Mouse (Mus musculus): Measurements from ENCODE around the gene Safb.
A peak's percentile ranks its signal among the peaks of the same experiment; 100 is the strongest.

Gene Safb

DNA sequence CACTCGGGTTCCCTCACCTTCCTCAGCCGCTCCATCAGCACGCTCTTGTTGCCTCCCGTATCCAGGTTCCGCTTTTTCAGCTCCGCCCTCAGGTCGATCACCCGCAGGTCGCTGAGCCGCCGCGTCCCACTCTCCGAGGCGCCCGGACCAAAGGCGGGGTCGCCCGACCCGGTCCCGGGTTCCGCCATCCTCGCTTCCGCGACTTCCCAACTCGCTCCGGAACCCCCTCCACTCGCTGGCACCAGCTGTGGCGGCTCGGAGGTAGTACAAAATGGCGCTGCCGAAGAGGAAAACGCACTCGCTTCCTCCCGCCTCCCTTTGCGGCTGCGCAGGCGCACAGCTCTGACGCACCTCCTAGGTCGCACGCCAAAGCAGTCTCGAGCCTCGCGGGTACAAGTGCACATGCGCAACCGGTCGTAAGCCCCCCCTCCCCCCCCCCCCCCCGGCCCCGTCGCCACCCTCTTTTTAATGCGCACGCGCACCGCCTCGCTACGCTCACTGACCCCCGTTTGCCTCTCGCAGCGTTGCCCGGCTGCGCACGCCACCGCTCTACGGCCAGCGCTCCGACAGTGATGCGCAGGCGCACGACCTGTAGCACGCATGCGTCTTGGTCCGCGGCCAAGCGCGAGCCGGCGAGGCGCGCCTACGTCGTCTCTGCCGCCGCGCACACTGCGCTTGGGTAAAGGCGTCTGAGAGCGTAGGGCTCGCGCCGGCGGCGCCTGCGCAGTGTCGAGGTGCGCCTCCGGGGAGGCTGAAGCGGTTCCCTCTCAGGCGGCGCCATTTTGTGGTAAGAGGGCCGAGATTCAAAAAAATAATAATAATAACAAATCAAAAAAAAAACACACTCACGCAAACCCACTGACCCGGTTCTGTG is at the start of gene Safb, which contains the start of gene Safb2:
Gene Safb, plus strand, starts transcription at position 569 of the 874 bp plus-strand sequence.
Gene Safb2, minus strand, starts transcription at position 329 of the 874 bp plus-strand sequence.
- peak; percentile 98 for DNase-seq (ENCODE audit: low spot score in 2 of 2)

DNA sequence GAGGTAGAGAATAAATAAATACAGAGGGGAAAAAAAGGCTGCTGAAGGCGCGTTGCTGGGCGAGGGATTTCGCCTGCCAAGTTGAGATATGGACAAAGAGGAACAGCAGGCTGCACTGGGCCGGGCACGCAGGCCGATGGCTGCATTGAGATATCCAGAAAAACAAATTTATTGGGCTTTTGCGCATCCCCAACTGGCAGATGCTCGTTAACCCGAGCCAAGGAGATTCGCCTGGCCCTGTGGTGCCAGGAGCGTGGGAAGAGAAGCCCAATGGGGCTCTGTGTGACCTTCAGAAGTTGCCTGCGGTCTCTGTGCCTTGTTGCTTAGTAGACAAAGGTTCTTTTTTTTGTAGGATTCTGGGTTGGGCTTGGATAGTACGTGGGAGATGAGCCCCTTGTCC is 48.4 kb upstream of the Safb start:
- DNase-seq (ENCODE audit: low spot score in 2 of 2) = no peak

DNA sequence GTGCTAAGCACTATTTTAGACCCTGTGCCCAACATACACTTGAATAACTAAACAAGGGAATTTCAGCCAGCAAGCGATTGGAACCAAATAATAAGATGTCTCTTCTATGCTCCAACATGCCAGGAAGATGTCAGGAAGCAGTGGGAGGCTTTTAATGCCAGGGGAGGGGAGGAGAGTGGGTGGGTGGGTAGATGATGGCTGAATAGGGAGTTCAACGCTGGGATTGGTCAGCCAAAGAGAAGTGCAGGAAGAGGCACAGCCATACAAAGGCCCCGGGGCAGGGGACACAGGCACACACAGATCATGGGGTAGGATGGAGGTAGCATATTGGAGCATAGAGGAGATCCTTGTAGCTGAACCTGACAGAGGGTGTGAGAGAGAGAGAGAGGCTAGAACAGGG is 47.8 kb upstream of the Safb start:
- no peak for DNase-seq (ENCODE audit: low spot score in 2 of 2)

DNA sequence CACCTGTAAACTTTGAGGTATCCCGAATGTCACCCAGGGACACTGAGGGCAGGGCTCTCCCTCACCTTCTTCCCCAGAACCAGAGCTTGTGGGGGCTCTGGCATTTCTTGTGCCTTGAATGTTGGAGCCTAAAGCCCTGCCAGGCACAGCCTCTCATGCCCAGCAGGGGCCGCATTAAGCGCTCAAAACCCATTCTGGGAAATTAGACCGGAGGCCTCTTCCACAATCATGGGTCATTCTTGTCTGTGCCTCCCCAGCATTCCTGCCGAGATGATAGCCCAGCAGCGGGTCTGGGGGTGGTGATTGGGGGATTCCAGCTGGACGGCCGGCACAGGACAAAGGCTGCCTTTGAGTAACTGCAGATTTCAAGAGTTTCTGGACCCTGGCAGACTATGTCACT is 46.7 kb upstream of the Safb start:
- no peak for DNase-seq (ENCODE audit: low spot score in 2 of 2)

DNA sequence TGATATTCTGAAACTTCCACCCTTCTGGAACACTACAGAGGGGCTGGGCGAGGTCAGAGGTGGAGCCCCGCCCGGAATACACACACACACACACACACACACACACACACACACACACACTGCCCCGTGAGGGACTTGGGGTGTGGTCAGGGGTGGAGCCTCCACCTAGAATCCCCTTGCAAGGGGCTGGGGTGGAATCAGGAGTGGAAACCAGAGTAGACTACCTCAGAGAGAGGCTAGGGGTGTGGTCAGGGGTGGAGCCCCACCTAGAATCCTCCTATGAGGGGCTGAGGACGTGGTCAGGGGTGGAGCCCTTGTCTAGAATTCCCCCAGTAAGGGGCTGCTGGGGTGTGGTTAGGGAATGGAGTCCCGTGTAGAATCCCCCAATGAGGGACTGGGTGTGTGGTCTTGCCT is 44.1 kb upstream of the Safb start:
- DNase-seq (ENCODE audit: low spot score in 2 of 2) = no peak

DNA sequence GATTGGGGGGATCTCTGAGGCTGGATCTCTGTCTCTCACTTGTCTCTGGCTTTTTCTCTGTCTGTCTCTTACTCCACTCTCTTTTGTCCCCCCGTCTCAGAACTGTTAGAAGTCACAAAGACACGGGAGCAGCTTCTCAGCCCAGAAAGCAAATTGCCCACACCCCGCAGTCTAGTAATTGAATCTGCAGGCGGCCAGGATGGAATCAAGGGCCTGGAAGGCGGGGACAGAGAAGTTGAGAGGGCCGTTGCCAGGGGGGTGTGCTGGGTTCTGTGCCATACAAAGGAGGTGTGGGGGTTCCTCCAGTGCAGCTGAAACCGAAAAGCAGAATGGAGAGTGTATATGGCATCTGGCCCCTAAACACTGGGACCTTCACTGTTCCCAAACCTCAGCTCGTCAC is 41.9 kb upstream of the Safb start:
- DNase-seq (ENCODE audit: low spot score in 2 of 2) = no peak

DNA sequence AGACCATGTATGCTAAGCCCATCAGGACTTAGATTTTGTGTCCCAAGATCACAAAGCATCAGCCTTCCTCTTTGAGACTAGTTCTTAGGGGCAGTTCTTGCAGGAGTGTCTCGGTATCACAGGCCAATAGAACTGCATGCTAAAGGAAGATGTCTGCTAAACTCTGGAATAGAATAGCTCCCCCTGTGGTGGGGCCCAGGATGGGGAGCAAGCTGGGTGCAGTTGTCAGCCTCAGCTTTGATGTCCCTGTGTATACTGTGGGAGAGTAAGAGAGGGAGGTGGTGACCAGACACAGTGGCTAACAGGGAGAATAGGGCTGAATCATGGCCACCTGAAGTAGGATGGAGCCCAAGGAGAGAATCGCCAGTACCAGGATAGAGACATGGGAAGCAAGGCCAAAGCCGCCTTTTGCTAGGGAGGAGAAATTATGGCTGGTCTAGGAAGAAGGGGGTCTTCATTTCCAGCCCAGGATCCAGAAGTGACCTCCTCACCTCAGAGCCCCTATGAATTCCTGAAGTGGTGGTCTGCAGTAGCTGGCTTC is 40.9 kb upstream of the Safb start:
- no peak for DNase-seq (ENCODE audit: low spot score in 2 of 2)

DNA sequence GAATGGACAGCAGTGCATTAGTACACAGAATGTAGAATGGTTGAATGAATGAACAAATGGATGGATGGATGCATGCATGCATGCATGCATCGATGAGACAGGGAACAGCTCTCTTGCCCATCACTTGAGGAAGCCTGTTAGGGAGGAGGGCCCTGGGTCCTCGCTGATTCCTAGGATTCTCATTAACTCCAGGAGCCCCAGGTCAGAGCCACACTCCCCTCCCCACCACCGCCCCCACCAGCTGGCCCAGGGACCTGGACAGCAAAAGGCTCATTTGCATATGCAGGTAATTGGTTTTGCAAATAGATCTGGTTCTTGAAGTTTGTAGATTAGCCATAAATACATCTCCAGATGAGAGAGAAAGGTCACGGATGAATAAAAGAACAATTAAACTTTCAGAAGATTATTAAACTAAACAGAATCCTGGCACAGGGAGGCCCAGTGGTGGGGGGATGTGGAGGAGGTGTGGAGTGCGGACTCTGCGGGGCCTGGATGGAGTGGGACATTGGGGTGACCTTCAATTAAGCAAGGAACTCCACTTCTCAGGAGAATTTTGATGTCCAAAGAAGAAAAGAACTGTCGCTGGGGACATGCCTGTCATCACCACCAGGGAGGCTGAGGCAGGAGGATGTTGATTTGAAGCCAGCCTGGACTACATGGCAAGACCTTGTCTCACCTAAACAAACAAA is 39.8 kb upstream of the Safb start:
- DNase-seq (ENCODE audit: low spot score in 2 of 2) = no peak

DNA sequence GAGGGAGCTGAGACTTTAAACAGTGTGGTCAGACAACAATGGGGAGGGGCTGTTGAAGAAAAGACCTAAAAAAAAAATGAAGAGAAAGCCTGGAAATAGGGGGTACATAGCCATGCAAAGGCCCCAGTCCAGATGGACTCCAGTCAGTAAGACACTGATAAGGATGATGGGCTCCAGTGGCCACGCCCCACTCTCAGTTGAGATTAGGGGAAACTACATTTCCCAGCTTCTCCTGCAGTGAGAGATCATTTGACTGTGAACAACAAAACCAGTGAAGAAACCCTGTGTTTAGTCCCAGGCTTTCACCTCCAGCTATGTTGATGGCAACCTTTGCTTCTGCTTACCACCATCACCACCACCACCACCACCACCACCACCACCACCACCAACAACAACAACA is 38.7 kb upstream of the Safb start:
- no peak for DNase-seq (ENCODE audit: low spot score in 2 of 2)

DNA sequence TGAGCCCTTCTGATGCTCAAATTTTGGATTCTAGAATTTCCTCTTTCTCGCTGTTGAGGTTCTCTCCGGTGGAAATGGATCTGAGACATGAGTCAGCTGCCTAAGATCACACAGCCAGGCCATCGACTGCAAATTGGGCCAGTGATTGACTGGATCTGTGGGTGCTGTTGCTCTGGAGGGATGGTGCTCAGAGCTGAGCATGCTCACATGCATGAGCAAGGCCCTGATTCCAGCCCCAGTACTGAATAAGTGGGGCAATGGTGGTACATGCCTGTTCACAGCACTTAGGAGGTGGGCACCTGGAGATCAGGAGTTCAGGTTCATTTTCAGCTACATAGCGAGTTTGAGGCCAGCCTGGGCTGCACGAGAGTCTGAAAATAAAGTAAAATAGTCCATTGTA is 38.0 kb upstream of the Safb start:
- no peak for DNase-seq (ENCODE audit: low spot score in 2 of 2)

DNA sequence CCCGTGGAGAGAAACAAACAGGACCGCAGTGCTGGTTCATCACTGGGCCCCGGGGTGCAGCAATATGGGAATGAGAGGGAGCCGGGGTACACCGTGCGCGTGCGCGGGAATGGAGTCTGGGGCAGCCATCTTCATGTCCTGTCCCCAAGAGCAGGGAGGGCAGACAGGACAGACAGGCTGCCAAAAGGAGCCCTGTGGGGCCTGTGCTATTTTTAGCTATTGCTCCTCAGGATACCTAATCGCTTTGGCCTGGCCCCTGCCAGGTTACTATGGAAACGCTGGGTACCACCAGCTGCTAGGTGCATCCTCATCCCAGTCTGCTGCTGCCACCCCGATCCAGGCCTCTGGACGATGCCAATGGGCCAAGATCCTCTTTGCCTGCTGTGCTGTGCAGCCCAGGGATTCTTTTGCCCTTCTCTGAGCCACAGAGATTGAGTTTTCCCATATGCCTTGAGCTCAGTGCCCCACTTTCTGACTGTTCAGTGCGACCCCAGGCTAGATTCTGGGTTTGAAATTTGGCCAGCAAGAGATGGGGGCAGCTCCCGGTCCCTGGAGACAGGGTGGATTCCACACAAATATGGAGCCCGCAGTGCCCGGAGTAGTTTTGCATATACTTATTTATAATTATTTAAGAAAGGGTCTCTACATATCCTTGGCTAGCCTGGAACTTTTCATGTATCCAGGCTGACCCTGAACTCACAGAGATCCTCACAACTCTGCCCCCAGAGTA is 37.3 kb upstream of the Safb start:
- DNase-seq (ENCODE audit: low spot score in 2 of 2) = no peak

DNA sequence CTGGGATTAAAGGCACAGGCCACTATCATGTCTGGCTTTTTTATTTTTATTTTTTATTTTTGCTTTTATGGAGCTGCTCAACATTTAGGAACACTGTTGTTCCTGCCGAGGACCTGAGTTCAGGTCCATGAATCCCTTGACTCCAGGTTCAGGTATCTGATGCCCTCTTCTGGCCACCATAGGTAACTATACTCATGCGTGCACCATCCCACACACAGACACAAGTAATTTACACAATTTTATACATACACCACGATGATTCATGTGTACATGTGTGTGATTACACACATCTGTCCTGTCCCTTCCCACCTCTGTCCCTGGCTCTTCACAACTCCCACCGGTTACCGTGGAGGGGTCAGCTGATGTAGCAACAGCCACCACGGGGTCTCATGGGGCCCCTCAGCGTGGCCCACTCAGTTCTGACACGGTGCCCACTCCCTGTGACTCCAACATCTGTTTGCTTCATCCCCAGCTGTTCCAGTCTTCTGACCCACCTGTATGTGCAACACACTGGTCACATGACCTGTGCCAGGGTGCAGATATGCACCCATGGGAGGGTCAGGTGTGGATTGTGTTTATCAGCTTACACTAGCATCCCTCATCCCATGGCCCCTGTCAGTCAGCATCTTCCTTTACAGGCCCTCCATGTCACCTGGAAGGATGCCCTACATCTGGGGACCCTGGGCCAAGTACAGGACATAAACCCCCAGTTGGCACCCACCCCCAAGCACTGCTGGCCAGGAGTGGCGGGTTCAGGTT is 36.6 kb upstream of the Safb start:
- no peak for DNase-seq (ENCODE audit: low spot score in 2 of 2)

DNA sequence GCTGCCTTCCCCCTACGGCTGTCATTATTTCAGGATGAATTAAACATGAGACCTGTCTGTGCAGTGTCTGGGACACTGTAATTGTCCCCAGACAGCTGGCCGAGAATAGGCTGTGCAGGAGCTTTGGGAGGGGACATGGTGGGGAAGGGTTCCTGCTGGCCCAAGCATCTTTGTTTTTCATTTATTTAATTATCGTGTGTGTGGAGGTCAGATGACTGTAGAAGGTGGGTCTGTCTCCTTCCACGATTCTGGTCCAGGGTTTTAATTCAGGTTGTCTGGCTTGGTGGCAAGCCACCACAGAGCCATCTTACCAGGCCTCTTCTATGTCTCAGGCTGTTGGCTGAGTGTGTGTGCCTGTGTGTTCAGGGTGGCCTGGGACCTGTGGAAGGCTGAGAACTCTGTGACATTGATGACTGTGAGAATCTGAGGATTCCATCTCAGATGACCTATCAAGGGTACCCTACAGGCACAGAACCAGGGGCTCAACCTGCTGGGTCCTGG is 36.0 kb upstream of the Safb start:
- no peak for DNase-seq (ENCODE audit: low spot score in 2 of 2)

DNA sequence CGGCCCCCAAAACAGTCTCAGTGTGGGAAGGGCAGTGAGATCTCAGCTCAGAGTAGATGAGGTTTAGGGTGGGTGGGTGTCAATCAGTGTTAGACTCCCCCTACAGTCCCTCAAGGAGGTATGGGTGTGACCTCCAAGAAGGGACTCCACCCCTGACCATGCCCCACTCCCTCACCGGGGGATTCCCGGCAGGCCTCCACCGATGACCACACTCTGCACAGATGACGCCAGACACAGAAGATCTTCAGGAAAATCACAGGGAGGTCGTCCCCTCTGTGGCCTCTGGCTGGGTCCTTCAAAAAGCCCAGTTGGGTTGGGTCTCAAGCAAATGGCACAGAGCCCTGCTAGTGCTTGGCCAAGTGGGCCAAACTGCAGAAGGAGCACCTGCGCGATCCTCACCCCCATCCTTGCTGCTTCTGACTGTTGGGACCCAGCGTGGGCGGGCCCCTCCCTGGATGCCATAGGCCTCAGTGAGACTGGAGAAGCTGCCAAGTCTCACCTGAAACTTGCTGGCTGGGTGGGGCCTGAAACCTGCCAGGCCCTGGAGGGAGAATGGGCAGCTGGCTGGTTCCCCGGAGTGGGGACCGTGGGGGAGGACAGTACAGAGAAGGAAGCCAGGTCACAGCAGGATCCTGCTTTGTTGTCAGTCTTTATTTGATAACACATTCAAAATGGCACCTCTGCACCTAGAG is 33.7 kb upstream of the Safb start:
- DNase-seq (ENCODE audit: low spot score in 2 of 2) = no peak

DNA sequence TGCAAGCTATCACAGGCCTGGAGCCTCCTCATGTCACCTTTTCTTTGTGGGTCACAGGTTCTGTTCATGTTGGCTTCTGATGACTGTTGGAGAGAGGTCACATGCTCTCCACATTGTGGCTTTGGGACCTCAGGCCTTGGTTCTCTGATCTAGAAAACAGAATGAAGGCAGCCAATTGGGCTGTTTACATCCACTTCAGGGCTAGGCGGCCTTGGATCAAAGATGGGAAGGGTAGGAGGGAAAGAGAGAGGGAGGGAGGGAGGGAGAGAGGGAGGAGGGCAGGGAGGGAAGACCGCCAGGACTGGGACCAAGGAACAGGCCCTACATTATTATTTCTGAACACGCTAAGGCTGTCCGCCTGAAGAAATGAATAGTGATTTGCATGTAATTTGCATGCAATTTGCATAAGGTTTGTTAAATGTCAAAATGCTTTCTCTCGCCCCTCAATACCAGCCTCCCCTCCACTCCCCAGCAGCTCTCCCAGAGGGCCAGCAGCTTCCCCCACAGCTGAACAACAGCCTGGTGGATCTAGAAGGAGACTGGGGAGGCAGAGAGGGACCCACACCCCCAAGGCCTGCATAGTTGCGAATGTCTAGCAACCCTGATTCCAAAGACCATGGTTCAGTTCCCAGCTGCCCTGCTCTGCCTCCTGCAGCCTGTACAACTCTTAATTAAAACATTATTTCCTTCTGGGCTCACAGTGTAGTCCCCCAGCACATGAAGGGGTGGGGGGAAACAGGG is 32.6 kb upstream of the Safb start:
- DNase-seq (ENCODE audit: low spot score in 2 of 2) = no peak

DNA sequence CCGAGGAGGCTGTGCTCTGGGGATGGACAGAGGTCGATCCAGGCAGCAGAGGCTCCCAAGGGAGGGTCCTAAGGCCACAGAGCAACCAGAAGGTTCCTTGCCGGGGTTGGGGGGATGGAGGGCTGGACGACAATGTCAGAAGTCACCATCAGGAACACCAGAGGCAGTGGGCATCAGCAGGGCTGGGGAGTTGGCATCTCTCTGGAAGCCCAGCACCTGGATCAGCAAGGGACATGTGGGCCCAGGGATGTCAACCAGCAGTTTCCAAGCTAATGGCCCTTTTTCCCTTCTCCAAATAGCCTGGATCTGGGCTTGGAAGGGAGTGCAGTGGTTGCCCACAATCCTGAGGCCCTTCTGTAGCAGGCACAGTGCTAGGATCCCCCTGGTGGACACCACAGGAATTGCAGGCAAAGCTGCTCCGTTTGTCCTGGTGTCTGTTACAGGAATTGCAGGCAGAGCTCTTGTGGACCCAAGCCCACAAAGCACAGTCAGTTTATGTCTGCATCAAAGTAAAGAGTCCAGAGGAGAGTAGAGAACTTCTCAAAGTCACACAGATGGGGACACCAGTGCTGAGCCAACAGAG is 31.8 kb upstream of the Safb start:
- peak; percentile 47 to 81 for DNase-seq (ENCODE audit: low spot score in 2 of 2)

DNA sequence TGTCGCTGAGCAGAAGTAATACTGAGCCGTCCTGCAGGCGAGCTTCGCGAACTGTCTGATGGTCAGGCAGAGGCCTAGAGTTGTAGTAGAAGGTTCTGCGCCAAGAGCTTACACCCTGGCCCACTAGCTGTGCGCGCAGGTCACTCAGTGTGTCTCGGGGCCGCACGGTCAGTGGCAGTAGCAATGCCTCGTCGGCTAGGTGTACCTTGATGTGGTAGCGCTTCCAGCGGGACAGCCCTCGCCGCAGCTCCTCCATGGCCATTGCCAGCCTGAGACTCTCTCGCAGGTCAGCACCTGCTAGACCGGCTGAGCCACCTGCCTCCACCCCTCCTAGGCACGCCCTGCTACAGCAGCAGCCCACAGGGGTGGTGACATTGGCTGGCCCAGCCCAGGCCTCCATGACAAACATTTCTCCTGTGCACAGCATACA is 30.5 kb upstream of the Safb start, which contains the start of gene Gm20219:
Gene Gm20219, minus strand, starts transcription at position 266 of the 430 bp plus-strand sequence.
- no peak for DNase-seq (ENCODE audit: low spot score in 2 of 2)

DNA sequence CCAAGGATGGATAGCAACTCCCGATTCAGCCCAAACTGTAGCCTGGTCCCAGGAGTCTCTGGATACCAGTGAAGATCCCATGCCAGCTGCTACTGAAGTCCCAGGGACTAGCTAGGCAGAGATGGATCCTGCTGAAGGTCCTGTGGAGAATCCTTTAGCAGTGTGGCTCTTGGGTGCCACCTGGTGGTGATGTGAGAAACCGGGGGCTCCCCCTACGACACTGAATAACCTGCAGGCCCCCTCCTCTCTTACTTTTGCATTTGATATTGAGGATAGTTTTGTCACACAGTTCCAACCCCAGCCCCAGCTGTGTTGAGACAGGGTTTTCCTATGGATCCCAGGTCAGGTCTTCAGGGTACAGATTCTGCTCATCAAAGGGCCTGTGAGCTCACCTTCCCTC is 26.2 kb upstream of the Safb start:
- DNase-seq (ENCODE audit: low spot score in 2 of 2) = peak; percentile 38 to 73

DNA sequence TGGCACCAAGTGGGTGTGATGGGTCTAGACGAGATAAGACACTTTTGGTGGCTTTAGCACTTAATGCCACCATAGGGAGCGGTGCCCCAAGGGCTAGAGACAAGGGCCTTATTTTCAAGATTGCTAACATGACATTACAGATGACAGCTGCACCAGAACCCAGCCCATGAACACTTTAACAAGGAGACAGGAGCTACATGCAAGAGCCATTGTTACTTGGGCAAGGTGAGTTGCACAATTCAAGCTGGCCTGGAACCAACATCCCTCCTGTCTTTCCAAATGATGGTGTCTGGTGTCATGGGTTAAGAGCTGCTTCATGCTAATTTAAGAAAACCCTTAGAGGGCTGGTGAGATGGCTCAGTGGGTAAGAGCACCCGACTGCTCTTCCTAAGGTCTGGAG is 25.2 kb upstream of the Safb start:
- no peak for DNase-seq (ENCODE audit: low spot score in 2 of 2)

Data from thymus, postnatal 10 days (tissue).